Mouse (Mus musculus): ENCODE measurements at regions not wholly inside any gene's neighbourhood (a gene's known extent, or its start where the extent isn't known, plus 50 kb on each side); places are given as distances from the start of the nearest gene placed in this dataset.

DNA sequence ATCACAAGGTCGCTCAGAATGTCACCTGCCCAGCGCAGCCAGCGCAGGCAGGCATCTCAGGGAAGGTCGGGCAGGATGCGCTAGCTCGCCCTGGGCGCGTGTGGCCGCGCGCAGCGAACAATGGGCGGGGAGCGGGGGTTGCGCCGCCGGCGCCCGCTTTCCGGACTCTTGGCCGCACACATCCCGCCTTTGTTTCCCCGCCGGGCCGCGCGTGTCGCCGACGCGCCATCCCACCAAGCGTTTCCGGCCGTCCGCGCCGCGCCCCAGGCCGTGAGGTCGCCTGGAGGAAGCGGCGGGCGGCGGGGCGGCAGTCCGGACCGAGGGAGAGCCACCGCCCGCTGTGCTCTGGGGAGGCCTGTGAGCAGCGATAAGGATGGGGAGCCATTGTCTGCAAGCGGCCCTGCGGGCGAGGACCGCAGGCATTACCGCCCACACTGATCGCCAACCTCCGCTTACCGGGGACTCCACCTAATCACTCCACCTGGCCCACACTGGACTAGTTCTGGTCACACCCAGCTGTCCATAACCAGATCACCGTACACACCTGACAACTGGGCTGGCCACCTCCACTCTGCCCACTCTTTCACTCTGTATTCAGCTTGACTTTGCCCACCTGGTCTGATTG lies 354.3 kb upstream of the Gm10295 start:
- peak overlapping the region; percentile 74 for H3K9ac ChIP-seq (ENCODE audit: low read depth, low read length)
- no peak overlapping the region for H3K27ac ChIP-seq (ENCODE audit: low read length)
- 0 out of 2 replicates have a peak, but pooled peaks cover 3% of the 10 kb centered on the region for H3K27me3 ChIP-seq (replicated peaks; ENCODE audit: control insufficient read depth, insufficient read depth, low read length)
- H3K4me2 ChIP-seq (ENCODE audit: low read depth, low read length): peak overlapping the region; percentile 97
- peaks cover 5% of the 10 kb centered on the region for H3K4me1 ChIP-seq (ENCODE audit: control insufficient read depth, insufficient read depth, low read length)
- no peaks in the 10 kb centered on the region for H3K36me3 ChIP-seq (ENCODE audit: control insufficient read depth, insufficient read depth, low read length)
- peak overlapping the region; percentile 59 for H3K4me3 ChIP-seq (ENCODE audit: low read length)
- H3K9me3 ChIP-seq (ENCODE audit: control insufficient read depth, low read length): no peaks in the 10 kb centered on the region
- under 1% methylated on average over 59 of the region's 59 CpGs for WGBS
- peak; percentile 85 for ATAC-seq

DNA sequence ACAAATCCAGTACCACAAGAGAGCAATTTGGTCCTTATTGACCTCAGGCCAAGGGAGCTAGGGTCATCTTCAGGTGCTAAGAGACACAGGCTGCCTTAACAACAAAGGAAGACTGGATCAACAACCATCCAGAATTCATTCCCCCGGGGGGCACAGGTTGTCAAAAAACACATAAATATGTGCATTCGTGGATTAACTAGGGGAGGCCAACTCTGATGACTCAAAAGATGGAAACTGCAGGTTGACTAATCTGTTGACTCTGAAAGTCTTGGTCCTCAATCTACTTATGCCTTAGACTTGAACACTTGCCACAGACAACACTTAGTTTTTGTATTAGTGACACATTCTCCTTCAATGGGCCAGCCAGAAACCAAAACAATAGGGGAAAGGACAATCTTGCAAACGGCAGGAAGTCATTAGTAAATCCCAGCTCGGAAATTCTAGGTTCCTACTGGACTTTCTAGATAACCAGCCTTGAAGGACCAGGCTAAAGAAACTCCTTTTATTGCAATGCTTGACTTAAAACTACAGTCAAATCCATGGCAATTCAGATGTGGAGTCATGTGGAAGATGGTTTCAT lies 353.5 kb upstream of the Gm10295 start:
- 65% methylated on average over 4 of the region's 4 CpGs for WGBS
- peak overlapping the region; percentile 59; the same call in 1 of the 2 replicates for H3K4me3 ChIP-seq (ENCODE audit: low read length)
- peaks cover 5% of the 10 kb centered on the region for H3K4me1 ChIP-seq (ENCODE audit: control insufficient read depth, insufficient read depth, low read length)
- H3K27me3 ChIP-seq (replicated peaks; ENCODE audit: control insufficient read depth, insufficient read depth, low read length): 0 out of 2 replicates have a peak, but pooled peaks cover 3% of the 10 kb centered on the region
- ATAC-seq: no peak
- H3K27ac ChIP-seq (ENCODE audit: low read length): no peak overlapping the region
- H3K9me3 ChIP-seq (ENCODE audit: control insufficient read depth, low read length): no peaks in the 10 kb centered on the region
- peak overlapping the region; percentile 97 for H3K4me2 ChIP-seq (ENCODE audit: low read depth, low read length)
- peak overlapping the region; percentile 74; the same call in 1 of the 2 replicates for H3K9ac ChIP-seq (ENCODE audit: low read depth, low read length)
- no peaks in the 10 kb centered on the region for H3K36me3 ChIP-seq (ENCODE audit: control insufficient read depth, insufficient read depth, low read length)
